Mouse (Mus musculus): ENCODE results near the gene Kpna6.

DNA sequence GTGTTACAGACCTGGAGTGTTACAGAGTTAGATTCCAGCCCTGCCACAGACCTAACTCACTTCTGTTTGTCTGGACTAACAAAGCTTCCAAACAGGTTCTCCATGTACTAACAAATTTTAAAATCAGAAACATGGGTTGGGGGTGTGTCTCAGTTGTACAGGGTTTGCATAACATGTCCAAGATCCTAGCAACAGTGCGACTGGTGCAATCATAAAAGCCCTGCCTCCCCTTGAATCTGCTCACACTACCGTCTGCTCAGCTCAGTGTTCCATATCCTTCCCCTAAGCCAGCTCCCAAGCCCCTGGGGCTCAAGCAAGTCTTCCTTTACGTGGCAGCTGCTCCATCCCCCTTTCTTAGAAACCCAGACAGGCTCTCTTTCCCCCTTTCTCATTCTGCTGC, 34.2 kb upstream of the Kpna6 start:
- TF ChIP-seq CTCF (IDR thresholded peaks at IDR 0.05; ENCODE audit: low read depth) (no peak), EP300 (IDR thresholded peaks at IDR 0.05; ENCODE audit: low read depth) (no peak)
